Mouse (Mus musculus) neutrophil, adult 65 days (primary cell): ENCODE data around the gene Abi3. TPM values are rescaled to one million over a fixed set of nuclear protein-coding genes. Genes with fewer than 3 reads are reported as not detected.

ENCODE experiments used
- total RNA-seq: library from RNA; stranded (reverse); gene quantifications from 2 replicates; pipeline ENCODE4 v1.2.4, GENCODE M21; 2023

The Abi3 gene
- total RNA-seq: 6.3 and 12.1 TPM in 2 replicates

DNA sequence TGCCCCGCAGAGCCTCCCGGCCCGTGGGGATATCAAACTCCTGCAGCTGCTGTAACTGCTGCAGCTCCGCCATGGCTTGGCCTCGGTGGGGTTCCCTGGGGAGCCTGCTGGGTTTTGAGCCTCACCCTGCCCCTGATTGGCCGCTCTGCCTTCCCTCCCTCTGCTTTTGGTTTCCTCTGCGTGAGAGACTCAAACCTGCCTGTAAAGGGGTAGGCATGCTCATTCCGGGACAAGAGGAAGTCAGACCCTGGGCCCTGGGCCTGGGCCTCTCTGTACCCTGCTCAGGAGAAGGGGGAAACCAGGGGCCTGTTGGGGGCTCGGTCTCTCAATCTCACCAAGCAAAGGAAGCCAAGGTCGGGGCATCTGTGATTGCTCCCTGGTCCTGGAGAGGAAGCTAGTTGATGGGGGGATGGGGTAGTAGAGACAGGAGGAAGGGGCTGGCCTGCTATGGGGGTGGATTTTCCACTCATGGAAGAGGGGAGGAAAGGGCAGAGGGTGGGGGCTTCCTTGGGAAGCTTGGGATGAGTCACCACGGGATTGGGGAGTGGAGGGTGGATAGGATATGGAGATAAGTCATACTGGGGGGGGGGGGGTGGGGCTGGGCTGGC lies at the start of gene Abi3:
Gene Abi3, minus strand, starts transcription at position 403 of the 608 bp plus-strand sequence.

DNA sequence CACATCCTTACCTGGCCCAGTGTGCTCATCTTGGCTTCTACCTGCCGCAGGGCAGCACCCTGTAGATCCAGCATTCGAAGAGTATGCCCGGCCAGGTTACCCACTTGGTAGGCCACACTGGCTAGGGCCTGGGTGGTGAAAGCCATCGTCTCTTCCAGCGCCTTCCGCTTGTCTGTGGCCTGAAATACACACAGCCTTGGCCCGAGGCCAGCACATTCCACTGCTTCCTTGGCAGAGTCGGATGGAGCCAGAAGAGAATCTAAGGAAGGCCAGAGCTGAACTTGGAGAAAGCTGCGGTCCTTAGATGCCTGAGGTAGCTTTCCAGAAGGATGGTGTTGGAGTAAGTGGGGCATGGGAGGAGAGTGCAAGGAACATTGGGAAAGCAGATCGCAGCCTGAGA lies 5.2 kb downstream of the Abi3 start, which contains the start of gene Gngt2:
Gene Gngt2, plus strand, starts transcription at position 158 of the 400 bp plus-strand sequence.

DNA sequence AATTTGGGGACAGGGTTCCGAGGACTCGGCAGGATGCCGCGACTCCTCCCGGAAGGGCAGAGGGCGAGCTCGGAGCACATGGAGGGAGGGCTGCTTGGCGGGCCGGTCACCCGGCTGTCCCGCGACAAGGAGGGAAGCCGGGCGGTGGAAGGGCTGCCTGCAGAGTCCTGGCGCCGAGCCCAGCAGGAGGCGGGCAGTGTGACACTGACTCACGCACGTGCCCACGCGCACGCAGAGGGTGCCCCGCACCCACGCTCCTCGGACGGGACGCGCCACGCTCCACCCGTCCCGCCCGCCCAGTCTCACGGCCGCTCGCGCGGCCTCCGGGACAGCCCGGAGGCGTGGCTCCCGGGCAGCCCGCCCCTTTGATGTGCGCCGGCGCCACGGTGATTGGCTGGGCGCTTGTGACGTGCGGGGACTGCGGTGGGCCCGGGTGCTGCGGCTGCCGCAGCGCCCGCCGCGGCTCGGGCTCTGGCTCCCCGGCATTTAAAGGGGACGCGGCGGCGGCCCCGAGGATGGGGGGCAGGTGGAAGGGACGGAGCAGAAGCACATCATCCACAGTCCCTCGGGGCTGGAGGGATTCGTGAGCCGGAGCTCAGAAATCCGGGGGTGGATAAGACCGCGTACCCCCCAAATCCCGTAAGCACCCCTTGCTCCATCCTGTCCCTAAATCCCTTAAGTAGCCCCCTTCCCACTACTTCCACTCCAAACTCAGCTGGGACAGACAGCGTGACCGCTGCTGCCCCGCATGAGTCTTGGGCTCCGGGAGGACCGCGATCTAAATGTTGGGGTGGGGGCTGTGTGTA lies 18.0 kb downstream of the Abi3 start, which contains the start of gene Phospho1:
Gene Phospho1, plus strand, starts transcription at position 429 of the 806 bp plus-strand sequence.

Other genes with a start within 250 kb of the Abi3 start
- 7.1 and 19.2 TPM in 2 replicates for gene Phb, start 175.5 kb downstream of the Abi3 start, total RNA-seq
- 59.2 and 69.1 TPM in 2 replicates for gene Zfp652, start 129.8 kb downstream of the Abi3 start, total RNA-seq
- gene B130006D01Rik, start 118.9 kb downstream of the Abi3 start, total RNA-seq: 1.8 and 3.9 TPM in 2 replicates
- 200 and 210 TPM in 2 replicates for gene Phospho1, start 18.0 kb downstream of the Abi3 start, total RNA-seq
- 16.3 and 25.1 TPM in 2 replicates for gene Gngt2, start 5.3 kb downstream of the Abi3 start, total RNA-seq
- not detected in 2 replicates for gene B4galnt2, start 72.4 kb upstream of the Abi3 start, total RNA-seq
- gene Igf2bp1, start 163.5 kb upstream of the Abi3 start, total RNA-seq: not detected in 2 replicates
- gene Gip, start 182.1 kb upstream of the Abi3 start, total RNA-seq: not detected in 2 replicates
- gene Snf8, start 192.4 kb upstream of the Abi3 start, total RNA-seq: 60.6 and 64.6 TPM in 2 replicates
- gene Ube2z, start 222.9 kb upstream of the Abi3 start, total RNA-seq: 33.2 and 47.0 TPM in 2 replicates
- gene Atp5g1, start 233.2 kb upstream of the Abi3 start, total RNA-seq: 55.7 and 68.4 TPM in 2 replicates